15 mouse cellular contexts compared by ENCODE assay signal in the genomic region with DNA sequence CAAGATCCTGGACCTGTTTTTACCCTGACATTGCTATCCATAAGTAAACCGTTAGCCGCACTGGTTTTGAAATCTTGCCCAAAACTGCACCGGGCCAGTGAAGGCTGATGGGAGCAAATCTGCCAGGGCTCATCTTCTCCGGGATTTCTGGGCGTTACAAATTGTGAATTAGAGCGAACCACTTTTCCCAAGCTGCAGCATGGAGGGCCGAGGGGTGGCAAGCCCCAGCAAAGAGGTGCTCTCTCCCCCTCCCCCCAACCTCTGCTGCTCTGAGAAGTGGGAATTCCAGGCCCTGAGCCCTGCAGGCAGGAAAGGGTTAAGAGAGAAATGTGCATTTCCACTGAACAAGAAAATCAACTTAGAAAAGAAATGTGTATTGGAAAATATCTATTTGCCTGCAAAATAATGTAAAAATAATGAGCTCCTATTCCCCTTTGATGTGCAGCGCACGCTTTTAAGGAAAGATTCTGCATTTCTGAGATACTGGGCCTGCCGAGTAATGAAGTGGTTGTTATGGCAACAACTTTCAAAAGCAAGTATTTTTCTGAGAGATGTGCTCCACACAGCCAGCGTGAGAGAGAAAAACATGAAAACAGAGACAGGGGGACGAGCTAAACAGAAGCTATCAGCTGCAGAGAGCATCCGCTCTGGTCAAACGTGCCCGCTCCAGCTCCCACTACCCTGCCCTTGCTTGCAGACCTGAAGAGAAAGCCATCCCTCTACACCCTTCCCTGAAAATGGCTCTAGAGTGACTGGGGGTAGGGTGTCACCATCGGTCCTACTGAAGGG. TPM values are rescaled to one million over a fixed set of nuclear protein-coding genes. Genes with fewer than 3 reads are reported as not detected.
DNase-seq lines count a peak whose midpoint lies in the region; ATAC-seq lines count a peak whose summit lies in the region.
"Had no signal": no experiment of that assay in that cellular context is flagged by ENCODE, and none has a peak within 500 bp of the region (broad histone marks: within the 10 kb centered on the region; RNA-seq: fewer than 3 reads in every experiment).

No protein-coding gene starts in this region.

- ATAC-seq in heart, embryonic 11.5 days (replicated peaks; ENCODE audit: insufficient number of reproducible peaks, low FRiP score, low TSS enrichment): no peak
- ATAC-seq in CD4-positive, CD25-positive, alpha-beta regulatory T cell, adult 4 months: peak; percentile 60
- ATAC-seq in forebrain, embryonic 16.5 days: peak; percentile 74
- ATAC-seq in midbrain, embryonic 13.5 days: peak; percentile 68
- ATAC-seq: Patski had no signal

- no peak overlapping the region for H3K4me3 ChIP-seq in heart, embryonic 11.5 days (ENCODE audit: low read depth, low read length)
- no peak overlapping the region for H3K4me3 ChIP-seq in forebrain, embryonic 16.5 days (replicated peaks; ENCODE audit: low read length)
- H3K4me3 ChIP-seq in midbrain, embryonic 13.5 days (replicated peaks): no peak overlapping the region
- H3K4me3 ChIP-seq: heart, embryonic 13.5 days; limb, embryonic 15.5 days had no signal

- H3K9ac ChIP-seq in heart, embryonic 11.5 days (ENCODE audit: low read depth, low read length): no peak overlapping the region
- no peak overlapping the region for H3K9ac ChIP-seq in forebrain, embryonic 16.5 days (replicated peaks; ENCODE audit: low read depth, low read length)
- H3K9ac ChIP-seq in midbrain, embryonic 13.5 days (replicated peaks): peak overlapping the region; percentile 40; the same call in 1 of the 2 replicates
- H3K9ac ChIP-seq: heart, embryonic 13.5 days; limb, embryonic 15.5 days had no signal

- no peak overlapping the region for H3K27ac ChIP-seq in heart, embryonic 11.5 days (ENCODE audit: low read depth, low read length)
- peak overlapping the region; percentile 76 for H3K27ac ChIP-seq in forebrain, embryonic 16.5 days (ENCODE audit: low read length)
- peak overlapping the region; percentile 92 for H3K27ac ChIP-seq in midbrain, embryonic 13.5 days
- H3K27ac ChIP-seq: heart, embryonic 13.5 days; kidney, postnatal 0 days; limb, embryonic 15.5 days had no signal

- H3K4me2 ChIP-seq in heart, embryonic 11.5 days: no peak overlapping the region
- peak overlapping the region; percentile 35 for H3K4me2 ChIP-seq in forebrain, embryonic 16.5 days (ENCODE audit: low read length)
- peak overlapping the region; percentile 40 for H3K4me2 ChIP-seq in midbrain, embryonic 13.5 days (replicated peaks)
- H3K4me2 ChIP-seq: heart, embryonic 13.5 days; limb, embryonic 15.5 days had no signal

- H3K9me3 ChIP-seq in heart, embryonic 11.5 days (replicated peaks; ENCODE audit: control insufficient read depth, low read length): no peaks in the 10 kb centered on the region
- H3K9me3 ChIP-seq in forebrain, embryonic 16.5 days (ENCODE audit: control insufficient read depth, low read length): 0 out of 2 replicates have a peak, but pooled peaks cover 4% of the 10 kb centered on the region
- H3K9me3 ChIP-seq in midbrain, embryonic 13.5 days: no peaks in the 10 kb centered on the region
- H3K9me3 ChIP-seq: limb, embryonic 15.5 days had no signal

- DNase-seq in heart, adult 11 months: peak; percentile 76
- no peak for DNase-seq in thymus, postnatal 0 days (ENCODE audit: low spot score)
- no peak for DNase-seq in adrenal gland, adult 8-10 months
- no peak for DNase-seq in ovary, postnatal 14 days (ENCODE audit: low spot score)

- H3K27me3 ChIP-seq in heart, embryonic 11.5 days (ENCODE audit: control insufficient read depth, insufficient read depth, low read length): no peaks in the 10 kb centered on the region
- H3K27me3 ChIP-seq in forebrain, embryonic 16.5 days (replicated peaks; ENCODE audit: control insufficient read depth, insufficient read depth, low read length): no peaks in the 10 kb centered on the region
- peaks cover 17% of the 10 kb centered on the region; the same call in 1 of the 2 replicates for H3K27me3 ChIP-seq in midbrain, embryonic 13.5 days
- H3K27me3 ChIP-seq: limb, embryonic 15.5 days had no signal

- WGBS in heart, embryonic 11.5 days (ENCODE audit: insufficient replicate concordance): 67% methylated on average over 16 of the region's 16 CpGs
- WGBS in forebrain, embryonic 16.5 days: 13% methylated on average over 16 of the region's 16 CpGs
- 19% methylated on average over 16 of the region's 16 CpGs for WGBS in midbrain, embryonic 13.5 days

- H3K4me1 ChIP-seq in heart, embryonic 11.5 days (ENCODE audit: control insufficient read depth, insufficient read depth, low read length): no peaks in the 10 kb centered on the region
- H3K4me1 ChIP-seq in forebrain, embryonic 16.5 days (replicated peaks; ENCODE audit: control insufficient read depth, insufficient read depth, low read length): peaks cover 23% of the 10 kb centered on the region
- peaks cover 38% of the 10 kb centered on the region for H3K4me1 ChIP-seq in midbrain, embryonic 13.5 days (replicated peaks)
- H3K4me1 ChIP-seq: limb, embryonic 15.5 days had no signal

- H3K36me3 ChIP-seq in heart, embryonic 11.5 days (ENCODE audit: control insufficient read depth, insufficient read depth, low read length): no peaks in the 10 kb centered on the region
- H3K36me3 ChIP-seq in forebrain, embryonic 16.5 days (ENCODE audit: control insufficient read depth, insufficient read depth): no peaks in the 10 kb centered on the region
- H3K36me3 ChIP-seq in midbrain, embryonic 13.5 days: no peaks in the 10 kb centered on the region
- H3K36me3 ChIP-seq: heart, embryonic 13.5 days; limb, embryonic 15.5 days had no signal

RNA-seq across cellular contexts. Expression of a gene that starts 24.0 kb away (rescaled TPM):
- polyA plus RNA-seq in heart, embryonic 11.5 days (2014; fragmentation: Nextera tagmentation; extraction: Ambion mirVana): not detected in 2 replicates
- polyA plus RNA-seq in CD4-positive, CD25-positive, alpha-beta regulatory T cell, adult 4 months (2017; shearing (Covaris generic)): not detected
- polyA plus RNA-seq in forebrain, embryonic 16.5 days (2015; fragmentation: Nextera tagmentation; extraction: Ambion mirVana): not detected in 2 replicates
- polyA plus RNA-seq in midbrain, embryonic 13.5 days (2015; fragmentation: Nextera tagmentation; extraction: Ambion mirVana): not detected in 2 replicates
- not detected in 2 replicates for polyA plus RNA-seq in thymus, postnatal 0 days (2015; fragmentation: Nextera tagmentation; extraction: Ambion mirVana)
- not detected for total RNA-seq in adrenal gland, adult 8-10 months (2022)
- total RNA-seq: megakaryocyte, adult 5-6 weeks had no signal
- polyA plus RNA-seq: cortical plate, adult 2 months; heart, embryonic 13.5 days; kidney, postnatal 0 days; limb, embryonic 15.5 days; Patski; stomach, embryonic 16.5 days had no signal

RNA-seq across cellular contexts. Expression of a gene that starts 57.1 kb away (rescaled TPM):
- polyA plus RNA-seq in heart, embryonic 11.5 days (2014; fragmentation: Nextera tagmentation; extraction: Ambion mirVana): 17.6 and 18.3 TPM in 2 replicates
- 1 to 10 TPM; 3.4 to 4.4 TPM for polyA plus RNA-seq in CD4-positive, CD25-positive, alpha-beta regulatory T cell, adult 4 months (2017; shearing (Covaris generic))
- polyA plus RNA-seq in forebrain, embryonic 16.5 days (2015; fragmentation: Nextera tagmentation; extraction: Ambion mirVana): 9.9 and 10.9 TPM in 2 replicates
- polyA plus RNA-seq in midbrain, embryonic 13.5 days (2015; fragmentation: Nextera tagmentation; extraction: Ambion mirVana): 10.8 and 12.4 TPM in 2 replicates
- 26.9 and 27.5 TPM in 2 replicates for polyA plus RNA-seq in thymus, postnatal 0 days (2015; fragmentation: Nextera tagmentation; extraction: Ambion mirVana)
- 1 to 10 TPM; 1.3 to 5.0 (median 3.2) TPM for total RNA-seq in adrenal gland, adult 8-10 months (2022)
